Mouse (Mus musculus): ENCODE results near the gene Trib2. TPM values are rescaled to one million over a fixed set of nuclear protein-coding genes. Genes with fewer than 3 reads are reported as not detected.

The Trib2 gene
- polyA plus RNA-seq, 1 experiment from 2014 or later = 40.3 TPM

DNA sequence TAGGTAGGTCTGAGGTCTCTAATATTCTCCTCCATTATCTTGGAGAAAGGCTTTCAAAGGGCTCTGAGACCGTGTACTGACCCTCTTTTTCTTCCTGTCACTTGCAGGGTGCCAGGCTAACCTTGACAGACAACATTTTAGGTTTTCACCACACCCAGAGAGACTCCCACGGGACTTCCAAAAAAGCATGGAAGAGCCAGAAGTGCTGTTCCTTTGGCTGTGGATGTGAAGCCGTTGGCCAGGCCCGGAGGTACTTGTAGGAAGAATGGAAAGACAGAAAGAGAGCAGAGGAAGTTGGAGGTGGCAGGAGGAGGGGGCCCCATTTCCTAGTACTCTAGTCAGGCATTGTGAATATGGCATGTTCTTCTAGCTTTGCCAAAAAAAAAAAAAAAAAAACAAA lies 56.0 kb downstream of the Trib2 start:
- H3K36me3 ChIP-seq = no peaks in the 10 kb centered on the region
- H3K9ac ChIP-seq = no peak overlapping the region
- no peaks in the 10 kb centered on the region for H3K9me3 ChIP-seq
- WGBS = 69% methylated on average over 4 of the region's 4 CpGs
- no peak overlapping the region for H3K4me3 ChIP-seq
- H3K4me2 ChIP-seq = no peak overlapping the region
- H3K4me1 ChIP-seq = peaks cover 3% of the 10 kb centered on the region; the same call in 1 of the 2 replicates
- no peaks in the 10 kb centered on the region for H3K27me3 ChIP-seq (replicated peaks)
- no peak for ATAC-seq (ENCODE audit: extremely low read depth, insufficient number of reproducible peaks, low FRiP score, low TSS enrichment)
- no peak overlapping the region for H3K27ac ChIP-seq (replicated peaks)

DNA sequence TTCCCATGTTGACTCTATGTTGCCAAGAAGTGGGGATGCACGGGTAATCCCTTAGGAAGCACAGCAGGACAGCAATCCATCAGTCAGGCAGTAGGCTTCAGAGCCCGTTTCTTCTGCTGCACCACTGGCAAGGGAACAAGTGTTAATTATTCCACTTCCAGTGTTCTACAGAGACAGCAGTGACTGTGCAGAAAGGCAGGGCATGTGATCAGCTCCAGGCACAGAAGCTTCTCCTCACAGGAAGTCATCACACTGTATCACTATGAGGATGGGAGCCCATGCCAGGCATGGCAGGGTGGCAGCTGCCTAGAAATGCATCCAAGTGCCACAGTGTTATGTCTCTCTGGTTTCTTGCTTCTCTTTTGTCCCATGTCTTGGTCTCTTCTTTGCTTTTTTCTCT lies 57.9 kb downstream of the Trib2 start:
- H3K4me2 ChIP-seq = no peak overlapping the region
- no peaks in the 10 kb centered on the region for H3K27me3 ChIP-seq (replicated peaks)
- ATAC-seq (ENCODE audit: extremely low read depth, insufficient number of reproducible peaks, low FRiP score, low TSS enrichment) = no peak
- H3K27ac ChIP-seq (replicated peaks) = no peak overlapping the region
- no peaks in the 10 kb centered on the region for H3K36me3 ChIP-seq
- no peaks in the 10 kb centered on the region for H3K9me3 ChIP-seq
- no peak overlapping the region for H3K9ac ChIP-seq
- 44% methylated on average over 2 of the region's 2 CpGs for WGBS
- no peak overlapping the region for H3K4me3 ChIP-seq
- no peaks in the 10 kb centered on the region for H3K4me1 ChIP-seq

DNA sequence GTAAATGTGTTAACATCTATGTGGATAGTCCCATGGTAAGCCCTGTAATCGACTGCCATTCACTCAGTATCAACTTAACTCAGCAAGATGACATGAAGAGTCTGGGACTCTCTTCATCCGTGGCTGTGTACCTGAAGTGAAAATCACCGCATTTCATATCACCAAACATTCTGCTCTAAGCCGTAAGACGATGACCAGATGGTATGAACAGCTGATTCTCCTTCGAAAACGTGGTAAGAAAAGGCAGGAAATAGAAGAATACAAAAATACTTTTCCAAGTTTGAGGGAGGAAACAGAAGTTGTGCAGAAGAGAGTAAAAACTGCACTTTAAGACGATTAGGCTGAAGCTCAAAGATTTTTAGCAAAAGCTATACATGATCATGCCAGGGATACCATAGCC lies 59.4 kb downstream of the Trib2 start:
- no peaks in the 10 kb centered on the region for H3K27me3 ChIP-seq (replicated peaks)
- H3K9ac ChIP-seq = no peak overlapping the region
- no peaks in the 10 kb centered on the region for H3K36me3 ChIP-seq
- ATAC-seq (ENCODE audit: extremely low read depth, insufficient number of reproducible peaks, low FRiP score, low TSS enrichment) = no peak
- no peak overlapping the region; the same call in 1 of the 2 replicates for H3K27ac ChIP-seq (replicated peaks)
- no peak overlapping the region for H3K4me3 ChIP-seq
- WGBS = 64% methylated on average over 8 of the region's 8 CpGs
- H3K4me1 ChIP-seq = no peaks in the 10 kb centered on the region
- no peaks in the 10 kb centered on the region for H3K9me3 ChIP-seq
- no peak overlapping the region for H3K4me2 ChIP-seq

DNA sequence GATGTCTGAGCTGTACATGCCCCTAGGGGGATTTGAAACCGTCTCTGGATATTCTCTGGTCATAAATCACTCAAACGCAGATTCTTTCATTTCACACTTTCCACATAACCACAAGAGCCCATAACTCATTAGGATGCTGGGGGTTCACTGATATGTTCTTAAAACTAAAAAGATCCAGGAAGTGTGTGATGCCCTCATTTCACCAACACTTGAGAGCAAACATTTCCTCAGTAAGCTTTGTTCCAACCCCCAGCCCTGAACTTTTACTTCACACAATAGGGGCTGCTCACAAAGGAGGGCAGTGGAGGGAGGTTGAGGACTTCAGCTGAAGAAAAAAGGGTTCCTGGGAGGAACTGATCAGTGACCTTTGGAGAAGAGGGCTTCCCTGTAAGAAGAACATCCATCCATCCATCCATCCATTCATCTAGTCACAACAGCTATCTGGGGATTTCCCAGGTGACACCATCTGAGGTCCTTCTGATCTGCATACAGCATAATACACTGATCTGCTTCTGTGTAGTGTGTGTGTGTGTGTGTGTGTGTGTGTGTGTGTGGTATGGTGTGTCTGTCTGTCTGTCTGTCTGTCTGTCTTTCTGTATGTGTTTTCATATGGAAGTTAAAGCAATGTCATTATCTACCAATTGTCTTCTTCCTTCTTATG lies 61.6 kb downstream of the Trib2 start:
- no peaks in the 10 kb centered on the region for H3K9me3 ChIP-seq
- H3K27me3 ChIP-seq (replicated peaks) = no peaks in the 10 kb centered on the region
- H3K27ac ChIP-seq (replicated peaks) = no peak overlapping the region
- 66% methylated on average over 2 of the region's 2 CpGs for WGBS
- H3K4me1 ChIP-seq = no peaks in the 10 kb centered on the region
- H3K36me3 ChIP-seq = no peaks in the 10 kb centered on the region
- no peak for ATAC-seq (ENCODE audit: extremely low read depth, insufficient number of reproducible peaks, low FRiP score, low TSS enrichment)
- no peak overlapping the region for H3K4me2 ChIP-seq
- no peak overlapping the region for H3K9ac ChIP-seq
- no peak overlapping the region for H3K4me3 ChIP-seq

DNA sequence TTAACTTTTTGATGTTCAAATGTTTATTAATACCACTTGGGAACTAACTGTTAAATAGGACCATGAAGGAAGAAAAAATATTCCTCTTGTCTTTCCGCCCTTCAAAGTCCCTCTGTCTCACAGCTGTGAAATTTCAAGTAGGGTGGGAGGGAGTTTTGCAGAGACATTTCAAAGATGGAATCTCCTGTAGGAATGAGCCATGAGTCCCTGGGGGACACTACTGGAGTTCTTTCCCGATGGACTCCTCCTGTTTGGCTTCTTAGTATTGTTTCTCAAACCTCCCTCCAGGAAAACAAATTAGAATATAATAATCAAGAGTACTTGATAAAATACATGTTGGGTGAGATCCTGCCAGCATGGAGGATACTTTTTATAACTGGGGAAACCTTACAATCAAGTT lies 62.1 kb downstream of the Trib2 start:
- no peaks in the 10 kb centered on the region for H3K27me3 ChIP-seq (replicated peaks)
- H3K27ac ChIP-seq (replicated peaks) = no peak overlapping the region
- no peaks in the 10 kb centered on the region for H3K9me3 ChIP-seq
- 60% methylated on average over 2 of the region's 2 CpGs for WGBS
- ATAC-seq (ENCODE audit: extremely low read depth, insufficient number of reproducible peaks, low FRiP score, low TSS enrichment) = no peak
- no peak overlapping the region for H3K9ac ChIP-seq
- H3K36me3 ChIP-seq = no peaks in the 10 kb centered on the region
- no peak overlapping the region for H3K4me2 ChIP-seq
- H3K4me3 ChIP-seq = no peak overlapping the region
- no peaks in the 10 kb centered on the region for H3K4me1 ChIP-seq

DNA sequence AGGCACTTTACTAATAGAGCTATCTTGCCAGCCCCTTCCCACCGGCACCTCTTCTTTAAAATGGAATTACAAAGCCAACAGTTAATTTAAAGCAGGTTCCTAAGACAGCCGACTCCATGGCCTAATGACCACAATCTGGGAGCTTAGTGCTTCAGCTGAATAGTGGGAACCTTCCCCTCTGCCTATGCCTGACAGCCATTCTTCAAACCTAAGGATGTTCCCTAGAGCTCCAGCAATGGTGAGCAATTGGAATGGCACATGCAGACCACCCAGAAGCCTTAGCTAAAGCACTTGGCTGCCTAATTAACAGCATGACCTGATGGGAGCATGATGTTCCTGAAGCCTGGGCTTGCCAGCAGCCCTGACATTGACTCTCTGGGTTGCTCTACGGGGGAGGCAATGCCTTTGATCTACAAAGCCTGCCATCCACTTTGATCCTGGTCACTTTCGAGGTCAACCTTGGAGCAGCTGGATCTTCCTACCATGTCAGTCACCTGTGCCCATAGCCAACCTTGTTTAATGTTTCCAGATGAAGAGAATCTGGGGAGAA lies 67.0 kb downstream of the Trib2 start:
- 45% methylated on average over 4 of the region's 4 CpGs for WGBS
- no peaks in the 10 kb centered on the region for H3K9me3 ChIP-seq

DNA sequence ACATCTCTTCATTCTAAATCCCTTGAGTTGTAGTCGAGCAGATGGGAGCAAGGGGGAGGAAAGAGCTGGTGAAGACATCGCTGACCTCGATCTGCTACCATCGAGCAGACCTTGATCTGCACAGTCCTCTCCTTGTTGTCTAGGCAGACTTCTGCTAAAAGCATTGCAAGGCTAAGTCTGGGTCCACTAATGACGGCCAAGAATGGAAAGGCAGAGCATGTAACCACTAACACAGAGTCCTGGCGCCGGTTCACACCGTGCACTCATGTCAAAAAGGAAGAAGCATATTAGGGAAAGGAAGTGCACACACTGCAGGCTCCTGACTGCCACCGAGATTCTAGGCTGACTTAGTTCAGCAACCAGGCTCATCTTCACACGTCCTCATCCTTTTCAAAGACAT lies 71.0 kb downstream of the Trib2 start:
- 71% methylated on average over 10 of the region's 10 CpGs for WGBS

More for the DNA sequence above, 67.0 kb downstream of the Trib2 start:
- Histone ChIP-seq H3K27ac (replicated peaks) (no peak overlapping the region), H3K9ac (no peak overlapping the region), H3K4me2 (no peak overlapping the region), H3K36me3 (no peaks in the 10 kb centered on the region), H3K27me3 (replicated peaks) (no peaks in the 10 kb centered on the region), H3K4me1 (no peaks in the 10 kb centered on the region), H3K4me3 (no peak overlapping the region)
- ATAC-seq (ENCODE audit: extremely low read depth, insufficient number of reproducible peaks, low FRiP score, low TSS enrichment) = no peak

More for the DNA sequence above, 71.0 kb downstream of the Trib2 start:
- H3K4me3 ChIP-seq = no peak overlapping the region
- no peak overlapping the region for H3K27ac ChIP-seq (replicated peaks)
- H3K9me3 ChIP-seq = no peaks in the 10 kb centered on the region
- H3K36me3 ChIP-seq = no peaks in the 10 kb centered on the region
- no peak overlapping the region for H3K4me2 ChIP-seq
- H3K4me1 ChIP-seq = peaks cover 8% of the 10 kb centered on the region
- H3K9ac ChIP-seq = no peak overlapping the region
- ATAC-seq (ENCODE audit: extremely low read depth, insufficient number of reproducible peaks, low FRiP score, low TSS enrichment) = no peak
- no peaks in the 10 kb centered on the region for H3K27me3 ChIP-seq (replicated peaks)

Small RNA genes within 50 kb of the gene (microRNA-seq; reads per million reads assigned to microRNA genes)
- gene Mir6387 = not detected
